Mouse (Mus musculus) midbrain, embryonic 16.5 days (tissue): Measurements from ENCODE around the gene Rnase11. TPM values are rescaled to one million over a fixed set of nuclear protein-coding genes. Genes with fewer than 3 reads are reported as not detected.

Experiments used
- ATAC-seq: fragments of 200-750 bp; cut with Nextera tagmentation; 2 replicates; pipeline ENCODE4 v1.8.0; 2017; ENCODE audit warnings: moderate TSS enrichment
- H3K27ac ChIP-seq: fragments of 300-500 bp; sonication (generic); 2 replicates; pipeline ENCODE4 v1.5.1; 2014; ENCODE audit warnings: mild to moderate bottlenecking, low read length, mixed read lengths
- H3K27me3 ChIP-seq: fragments of 300-500 bp; sonication (generic); 2 replicates; pipeline ENCODE4 v1.6.1; 2014; ENCODE audit warnings: low read depth, low read length, mixed read lengths; ENCODE audit not compliant: control insufficient read depth, insufficient read depth
- H3K36me3 ChIP-seq: fragments of 300-500 bp; sonication (generic); 2 replicates; pipeline ENCODE4 v1.6.1; 2014; ENCODE audit warnings: mild to moderate bottlenecking, low read length, moderate library complexity, mixed read lengths; ENCODE audit not compliant: control insufficient read depth, insufficient read depth
- H3K4me1 ChIP-seq: fragments of 300-500 bp; sonication (generic); 2 replicates; pipeline ENCODE4 v1.6.1; 2014; ENCODE audit warnings: mild to moderate bottlenecking, low read length, mixed read lengths; ENCODE audit not compliant: control insufficient read depth, insufficient read depth
- H3K4me2 ChIP-seq: fragments of 300-500 bp; sonication (generic); 2 replicates; pipeline ENCODE4 v1.6.1; 2014; ENCODE audit warnings: mild to moderate bottlenecking, low read length, mixed read lengths
- H3K4me3 ChIP-seq: fragments of 300-500 bp; sonication (generic); 2 replicates; pipeline ENCODE4 v1.5.1; 2014; ENCODE audit warnings: low read depth, mild to moderate bottlenecking, low read length, moderate library complexity, mixed read lengths
- H3K9ac ChIP-seq: fragments of 300-500 bp; sonication (generic); 2 replicates; pipeline ENCODE4 v1.6.1; 2014; ENCODE audit warnings: low read depth, low read length, mixed read lengths
- H3K9me3 ChIP-seq: fragments of 300-500 bp; sonication (generic); replicated peaks from 2 replicates; pipeline ENCODE4 v1.6.1; 2014; ENCODE audit warnings: mild to moderate bottlenecking, low read length, mixed read lengths; ENCODE audit not compliant: control insufficient read depth, poor library complexity, severe bottlenecking
- WGBS: fragments of 180-500 bp; shearing (Covaris S2); extraction: QIAGEN DNeasy Blood & Tissue Kit; methylation state at CpG from one replicate; pipeline ENCODE4 v1.1.7; 2014; 5-methylcytosine and 5-hydroxymethylcytosine counted together
- polyA plus RNA-seq: library from polyadenylated mRNA; unstranded; fragments of >200 nt; fragmentation: Nextera tagmentation; extraction: Ambion mirVana; gene quantifications from 2 replicates; pipeline ENCODE4 v1.2.1, GENCODE M21; 2015

Gene Rnase11
- polyA plus RNA-seq, 1 experiment from 2014 or later = not detected

DNA sequence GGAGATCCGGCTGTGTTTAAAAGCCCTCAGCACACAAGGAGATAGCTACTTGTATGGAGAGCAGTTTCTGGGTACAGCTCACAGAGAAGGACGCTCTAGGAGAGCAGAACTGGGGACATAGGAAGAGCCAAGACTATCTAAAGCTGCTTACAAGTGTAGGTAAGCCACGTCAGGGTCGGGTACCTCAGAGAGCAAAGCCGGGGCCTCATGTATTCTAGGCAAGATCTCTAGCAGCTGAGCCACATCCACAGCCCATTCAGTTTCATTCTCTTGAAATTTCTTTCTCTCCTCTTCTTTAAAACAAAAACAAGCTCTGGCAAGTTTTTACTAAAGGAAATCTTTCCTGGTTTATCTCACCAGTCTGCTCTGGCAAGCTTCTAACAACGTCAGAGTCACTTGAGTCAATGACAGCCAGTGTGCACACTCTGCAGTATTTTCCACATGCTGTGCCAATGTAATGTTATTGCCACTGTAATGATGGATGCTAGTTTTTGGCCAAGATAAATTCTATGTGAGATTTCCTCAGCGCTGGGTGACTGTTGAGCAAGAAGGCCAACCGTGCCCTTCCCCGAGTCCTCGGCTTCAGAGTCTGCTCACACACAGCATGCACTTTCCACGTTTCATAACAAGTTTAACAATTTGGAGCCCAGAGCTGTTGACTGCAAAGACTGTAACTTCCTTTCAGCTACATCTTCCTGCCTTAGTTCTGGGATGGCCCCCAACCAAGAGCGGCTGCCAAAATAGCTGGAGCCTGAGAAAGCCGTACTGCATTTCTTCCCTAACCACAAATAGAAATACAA lies 41.8 kb downstream of the Rnase11 start:
- no peak for ATAC-seq
- Histone ChIP-seq H3K36me3 (no peaks in the 10 kb centered on the region), H3K4me3 (no peak overlapping the region), H3K27ac (no peak overlapping the region), H3K9me3 (no peaks in the 10 kb centered on the region), H3K9ac (no peak overlapping the region), H3K4me2 (no peak overlapping the region), H3K27me3 (no peaks in the 10 kb centered on the region), H3K4me1 (no peaks in the 10 kb centered on the region)
- WGBS = 84% methylated on average over 13 of the region's 13 CpGs

DNA sequence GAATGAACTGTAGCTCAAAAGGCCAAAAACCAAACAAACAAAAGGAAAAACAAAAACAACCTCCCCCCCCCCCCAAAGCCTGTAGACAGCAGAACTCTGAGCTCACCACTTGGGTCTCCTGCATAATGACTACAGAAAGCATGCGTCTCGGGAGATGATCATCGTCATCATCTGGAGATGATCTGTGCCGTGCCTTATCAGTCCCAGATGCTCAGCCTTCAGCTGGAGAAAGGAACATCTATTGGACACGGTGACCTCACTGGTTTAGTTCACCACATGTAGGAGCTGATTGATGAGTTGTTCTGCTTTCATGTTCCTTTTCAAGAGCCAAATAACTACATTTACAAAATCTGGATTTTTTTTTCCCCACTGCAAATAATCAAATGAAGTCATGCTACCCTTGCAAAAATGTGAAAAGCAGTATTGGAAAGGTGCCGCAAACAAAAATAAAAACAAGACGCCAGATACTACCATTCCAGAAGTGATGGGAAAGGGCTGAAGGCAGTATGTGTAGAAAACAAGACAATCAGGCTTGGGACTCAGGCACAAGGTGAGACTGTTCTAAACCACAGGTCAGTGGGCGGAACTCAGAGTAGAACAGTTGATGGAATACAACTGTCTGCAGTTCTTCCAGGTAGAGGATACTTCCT lies 42.7 kb downstream of the Rnase11 start, which contains the start of gene Rnase10:
TSS of gene Rnase10 (plus strand) at position 600 of the 650 bp plus-strand sequence.
- no peak within 1 kb of the TSS for H3K4me3 ChIP-seq
- no peak for ATAC-seq
- no peaks in the 10 kb centered on the region for H3K36me3 ChIP-seq
- no peak within 1 kb of the TSS for H3K4me2 ChIP-seq
- WGBS = 87% methylated on average over 8 of the region's 8 CpGs
- no peaks in the 10 kb centered on the region for H3K27me3 ChIP-seq
- H3K27ac ChIP-seq = no peak within 1 kb of the TSS
- no peaks in the 10 kb centered on the region for H3K9me3 ChIP-seq
- H3K9ac ChIP-seq = no peak within 1 kb of the TSS
- no peaks in the 10 kb centered on the region for H3K4me1 ChIP-seq

Other genes with a start within 250 kb of the Rnase11 start
- not detected in 2 replicates for gene Ccnb1ip1, start 242.4 kb downstream of the Rnase11 start, polyA plus RNA-seq
- gene Parp2, start 242.3 kb downstream of the Rnase11 start, polyA plus RNA-seq = 39.1 and 41.5 TPM in 2 replicates
- gene Tep1, start 179.6 kb downstream of the Rnase11 start, polyA plus RNA-seq = 1.6 and 2.9 TPM in 2 replicates
- gene Klhl33, start 152.7 kb downstream of the Rnase11 start, polyA plus RNA-seq = 2.4 and 2.8 TPM in 2 replicates
- gene Osgep, start 125.3 kb downstream of the Rnase11 start, polyA plus RNA-seq = 113 and 117 TPM in 2 replicates
- 173 and 193 TPM in 2 replicates for gene Apex1, start 125.2 kb downstream of the Rnase11 start, polyA plus RNA-seq
- gene Pip4p1, start 119.3 kb downstream of the Rnase11 start, polyA plus RNA-seq = 95.0 and 99.5 TPM in 2 replicates
- gene Pnp, start 119.1 kb downstream of the Rnase11 start, polyA plus RNA-seq = 20.8 and 22.8 TPM in 2 replicates
- gene Gm49342, start 105.6 kb downstream of the Rnase11 start, polyA plus RNA-seq = not detected in 2 replicates
- 1.1 and 1.3 TPM in 2 replicates for gene Pnp2, start 94.2 kb downstream of the Rnase11 start, polyA plus RNA-seq
- not detected in 2 replicates for gene Rnase10, start 42.4 kb downstream of the Rnase11 start, polyA plus RNA-seq
- not detected in 2 replicates for gene Rnase9, start 8.3 kb downstream of the Rnase11 start, polyA plus RNA-seq
- not detected in 2 replicates for gene Rnase12, start 7.5 kb upstream of the Rnase11 start, polyA plus RNA-seq
- gene Olfr750, start 24.3 kb upstream of the Rnase11 start, polyA plus RNA-seq = 0.07 TPM in 1 of 2 replicates, not detected in the other
- gene Rnase4, start 40.9 kb upstream of the Rnase11 start, polyA plus RNA-seq = 13.6 and 15.2 TPM in 2 replicates
- 3.1 and 3.2 TPM in 2 replicates for gene Ang, start 41.0 kb upstream of the Rnase11 start, polyA plus RNA-seq
- not detected in 2 replicates for gene Eddm3b, start 64.3 kb upstream of the Rnase11 start, polyA plus RNA-seq
- 0.77 and 0.91 TPM in 2 replicates for gene Rnase6, start 73.7 kb upstream of the Rnase11 start, polyA plus RNA-seq
- gene Rnase1, start 96.6 kb upstream of the Rnase11 start, polyA plus RNA-seq = 0.57 TPM in 1 of 2 replicates, not detected in the other
- gene Rnase2b, start 112.1 kb upstream of the Rnase11 start, polyA plus RNA-seq = not detected in 2 replicates
- gene Ang2, start 149.0 kb upstream of the Rnase11 start, polyA plus RNA-seq = not detected in 2 replicates
- gene Ear14, start 153.2 kb upstream of the Rnase11 start, polyA plus RNA-seq = not detected in 2 replicates
- gene Rnase2a, start 205.9 kb upstream of the Rnase11 start, polyA plus RNA-seq = not detected in 2 replicates